Mouse (Mus musculus): ENCODE measurements around the gene Lrmda. TPM values are rescaled to one million over a fixed set of nuclear protein-coding genes. Genes with fewer than 3 reads are reported as not detected.

Lrmda gene
- polyA plus RNA-seq, 1 experiment = not detected

GRCm38 (mm10) chr14:22019949-22020845 is 685 bp downstream of the Lrmda start:
- TF ChIP-seq CTCF (IDR thresholded peaks at IDR 0.05; ENCODE audit: borderline replicate concordance, extremely low read depth, insufficient read depth, insufficient read length) (no peak), POLR2A (IDR thresholded peaks at IDR 0.05; ENCODE audit: borderline replicate concordance, extremely low read depth, insufficient read depth, insufficient read length, poor library complexity, severe bottlenecking) (no peak)
- no peak for DNase-seq (ENCODE audit: low read depth)

- TF ChIP-seq CTCF (IDR thresholded peaks at IDR 0.05; ENCODE audit: borderline replicate concordance, extremely low read depth, insufficient read depth, insufficient read length) (peak; percentile 58; the same call in 1 of the 2 replicates), POLR2A (IDR thresholded peaks at IDR 0.05; ENCODE audit: borderline replicate concordance, extremely low read depth, insufficient read depth, insufficient read length, poor library complexity, severe bottlenecking) (no peak)
- peak; percentile 82 for DNase-seq (ENCODE audit: low read depth)
Observed at GRCm38 (mm10) chr14:22020885-22021284, 1.4 kb downstream of the Lrmda start.

- DNase-seq (ENCODE audit: low read depth) = no peak
- no peak for TF ChIP-seq CTCF (IDR thresholded peaks at IDR 0.05; ENCODE audit: borderline replicate concordance, extremely low read depth, insufficient read depth, insufficient read length)
- no peak for TF ChIP-seq POLR2A (IDR thresholded peaks at IDR 0.05; ENCODE audit: borderline replicate concordance, extremely low read depth, insufficient read depth, insufficient read length, poor library complexity, severe bottlenecking)
Observed at GRCm38 (mm10) chr14:22023533-22023932, 4.0 kb downstream of the Lrmda start.

- DNase-seq (ENCODE audit: low read depth) = peak; percentile 55
- TF ChIP-seq POLR2A (IDR thresholded peaks at IDR 0.05; ENCODE audit: borderline replicate concordance, extremely low read depth, insufficient read depth, insufficient read length, poor library complexity, severe bottlenecking) = no peak
- no peak for TF ChIP-seq CTCF (IDR thresholded peaks at IDR 0.05; ENCODE audit: borderline replicate concordance, extremely low read depth, insufficient read depth, insufficient read length)
Observed at GRCm38 (mm10) chr14:22035900-22036299, 16.4 kb downstream of the Lrmda start.

GRCm38 (mm10) chr14:22036338-22036737 is 16.8 kb downstream of the Lrmda start:
- peak; percentile 42 for DNase-seq (ENCODE audit: low read depth)
- TF ChIP-seq POLR2A (IDR thresholded peaks at IDR 0.05; ENCODE audit: borderline replicate concordance, extremely low read depth, insufficient read depth, insufficient read length, poor library complexity, severe bottlenecking) (no peak), CTCF (IDR thresholded peaks at IDR 0.05; ENCODE audit: borderline replicate concordance, extremely low read depth, insufficient read depth, insufficient read length) (no peak)

GRCm38 (mm10) chr14:22036802-22037497 is 17.4 kb downstream of the Lrmda start:
- DNase-seq (ENCODE audit: low read depth) = peak; percentile 83
- TF ChIP-seq POLR2A (IDR thresholded peaks at IDR 0.05; ENCODE audit: borderline replicate concordance, extremely low read depth, insufficient read depth, insufficient read length, poor library complexity, severe bottlenecking) (no peak), CTCF (IDR thresholded peaks at IDR 0.05; ENCODE audit: borderline replicate concordance, extremely low read depth, insufficient read depth, insufficient read length) (no peak)

GRCm38 (mm10) chr14:22037498-22038131 is 18.1 kb downstream of the Lrmda start:
- TF ChIP-seq CTCF (IDR thresholded peaks at IDR 0.05; ENCODE audit: borderline replicate concordance, extremely low read depth, insufficient read depth, insufficient read length) (no peak), POLR2A (IDR thresholded peaks at IDR 0.05; ENCODE audit: borderline replicate concordance, extremely low read depth, insufficient read depth, insufficient read length, poor library complexity, severe bottlenecking) (no peak)
- no peak for DNase-seq (ENCODE audit: low read depth)

- TF ChIP-seq POLR2A (IDR thresholded peaks at IDR 0.05; ENCODE audit: borderline replicate concordance, extremely low read depth, insufficient read depth, insufficient read length, poor library complexity, severe bottlenecking) (no peak), CTCF (IDR thresholded peaks at IDR 0.05; ENCODE audit: borderline replicate concordance, extremely low read depth, insufficient read depth, insufficient read length) (no peak)
- no peak for DNase-seq (ENCODE audit: low read depth)
Observed at GRCm38 (mm10) chr14:22042146-22042545, 22.6 kb downstream of the Lrmda start.

GRCm38 (mm10) chr14:22043420-22043819 is 23.9 kb downstream of the Lrmda start:
- TF ChIP-seq POLR2A (IDR thresholded peaks at IDR 0.05; ENCODE audit: borderline replicate concordance, extremely low read depth, insufficient read depth, insufficient read length, poor library complexity, severe bottlenecking) = no peak
- no peak for TF ChIP-seq CTCF (IDR thresholded peaks at IDR 0.05; ENCODE audit: borderline replicate concordance, extremely low read depth, insufficient read depth, insufficient read length)
- DNase-seq (ENCODE audit: low read depth) = no peak

- TF ChIP-seq CTCF (IDR thresholded peaks at IDR 0.05; ENCODE audit: borderline replicate concordance, extremely low read depth, insufficient read depth, insufficient read length) (no peak), POLR2A (IDR thresholded peaks at IDR 0.05; ENCODE audit: borderline replicate concordance, extremely low read depth, insufficient read depth, insufficient read length, poor library complexity, severe bottlenecking) (no peak)
- peak; percentile 62 for DNase-seq (ENCODE audit: low read depth)
Observed at GRCm38 (mm10) chr14:22046262-22046856, 26.8 kb downstream of the Lrmda start.
